Mouse (Mus musculus) cerebellum, postnatal 25 days (tissue): ENCODE results near the gene C2cd6.

Experiments
- DNase-seq, 2 experiments: peaks; one replicate each; pipeline ENCODE4 v3.0.0; 2021; ENCODE audit warnings: mixed read lengths in 2 of 2

Gene C2cd6

DNA sequence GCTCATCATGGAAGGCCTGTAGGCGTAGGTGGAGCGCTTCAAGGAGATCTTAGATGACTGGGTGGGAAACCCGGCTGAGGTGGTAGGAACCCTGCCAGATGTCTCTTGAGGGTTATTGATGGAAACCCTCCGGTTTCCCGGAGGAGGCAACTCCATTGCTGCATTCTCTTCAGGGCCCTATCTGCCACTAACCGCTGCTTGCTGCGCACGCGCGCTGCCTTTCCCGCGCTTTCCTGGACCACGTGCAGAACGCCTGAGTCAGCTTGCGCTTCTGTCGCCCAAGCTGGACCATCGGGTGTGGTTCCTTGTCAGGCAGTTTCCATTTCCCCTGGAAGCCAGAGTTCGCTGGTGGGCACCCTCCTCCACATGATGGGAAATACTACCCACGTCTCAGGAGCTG lies at the start of gene C2cd6:
TSS of gene C2cd6 (minus strand) at position 196 of the 400 bp plus-strand sequence.
- DNase-seq = no peak

DNA sequence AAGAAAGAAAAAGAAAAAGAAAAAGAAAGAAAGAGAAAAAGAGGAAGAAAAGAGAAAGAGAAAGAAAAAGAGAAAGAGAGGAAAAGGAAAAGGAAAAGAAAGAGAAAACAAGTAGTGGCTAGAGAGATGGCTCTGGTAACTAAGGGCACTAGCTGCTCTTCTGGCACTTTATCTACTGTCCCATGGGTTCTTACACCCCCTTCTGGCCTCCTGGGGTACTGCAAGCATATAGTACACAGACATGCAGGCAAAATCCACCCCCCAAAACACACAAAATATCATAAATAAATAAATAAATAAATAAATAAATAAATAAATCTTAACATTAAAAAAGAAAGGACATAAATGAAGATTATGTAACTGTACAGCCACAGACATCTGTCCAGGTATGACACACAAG lies 48.1 kb upstream of the C2cd6 start:
- DNase-seq = peak; percentile 39 to 70

DNA sequence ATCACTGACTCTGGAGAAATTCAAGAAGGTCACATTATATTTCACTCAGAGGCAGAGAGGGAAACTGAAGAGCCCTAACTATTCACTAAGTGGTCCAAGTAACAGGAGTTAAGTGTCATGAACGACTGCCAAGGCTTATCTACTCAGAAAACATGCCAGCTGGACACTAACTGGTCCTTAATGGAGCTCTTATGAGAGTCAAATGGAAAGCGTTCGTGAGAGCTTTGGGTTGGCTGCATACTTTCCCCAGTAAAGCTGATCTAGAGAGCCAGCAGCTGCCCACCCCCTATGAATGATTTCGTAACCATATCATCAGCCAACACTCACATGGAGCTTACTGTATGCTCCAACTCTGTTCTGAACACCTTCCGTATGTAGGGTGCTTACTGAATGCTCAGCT lies 39.7 kb upstream of the C2cd6 start:
- no peak for DNase-seq

DNA sequence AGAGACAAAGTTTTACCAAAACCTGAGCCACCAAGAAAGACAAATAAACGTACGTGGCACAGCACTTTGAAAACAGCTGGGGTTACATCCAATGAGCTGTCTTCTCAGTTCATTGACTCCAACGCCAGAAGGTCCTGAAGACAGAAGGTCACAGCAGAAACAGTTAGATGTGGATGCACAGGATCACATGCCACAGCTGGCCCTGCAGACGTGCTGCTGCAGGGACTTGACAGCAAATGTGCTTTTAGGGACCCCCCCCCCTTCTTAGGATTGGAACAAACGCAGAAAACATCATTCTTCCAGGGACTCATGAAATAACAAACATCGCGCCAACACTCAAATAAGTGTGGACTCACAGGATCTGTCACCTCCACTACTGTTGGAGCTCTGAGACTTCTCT lies 34.2 kb upstream of the C2cd6 start:
- no peak for DNase-seq

DNA sequence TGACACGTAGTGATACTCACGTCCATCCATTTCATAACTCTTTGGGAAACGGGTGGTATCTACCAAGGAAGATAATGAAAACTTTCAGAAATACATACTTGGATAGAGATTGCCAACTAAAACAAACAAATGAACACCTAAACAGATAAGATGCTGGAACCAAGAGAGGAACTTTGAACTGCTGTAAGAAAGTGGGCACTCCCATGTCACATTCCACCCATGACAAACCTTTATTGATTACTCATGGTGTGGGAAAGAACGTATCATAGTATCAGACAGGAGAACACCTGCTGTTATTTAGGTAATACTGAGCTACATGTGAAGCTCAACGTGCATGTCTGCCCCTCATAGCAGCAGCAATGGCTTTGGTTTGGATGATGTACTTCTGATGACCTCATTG lies 30.9 kb upstream of the C2cd6 start:
- DNase-seq = no peak

DNA sequence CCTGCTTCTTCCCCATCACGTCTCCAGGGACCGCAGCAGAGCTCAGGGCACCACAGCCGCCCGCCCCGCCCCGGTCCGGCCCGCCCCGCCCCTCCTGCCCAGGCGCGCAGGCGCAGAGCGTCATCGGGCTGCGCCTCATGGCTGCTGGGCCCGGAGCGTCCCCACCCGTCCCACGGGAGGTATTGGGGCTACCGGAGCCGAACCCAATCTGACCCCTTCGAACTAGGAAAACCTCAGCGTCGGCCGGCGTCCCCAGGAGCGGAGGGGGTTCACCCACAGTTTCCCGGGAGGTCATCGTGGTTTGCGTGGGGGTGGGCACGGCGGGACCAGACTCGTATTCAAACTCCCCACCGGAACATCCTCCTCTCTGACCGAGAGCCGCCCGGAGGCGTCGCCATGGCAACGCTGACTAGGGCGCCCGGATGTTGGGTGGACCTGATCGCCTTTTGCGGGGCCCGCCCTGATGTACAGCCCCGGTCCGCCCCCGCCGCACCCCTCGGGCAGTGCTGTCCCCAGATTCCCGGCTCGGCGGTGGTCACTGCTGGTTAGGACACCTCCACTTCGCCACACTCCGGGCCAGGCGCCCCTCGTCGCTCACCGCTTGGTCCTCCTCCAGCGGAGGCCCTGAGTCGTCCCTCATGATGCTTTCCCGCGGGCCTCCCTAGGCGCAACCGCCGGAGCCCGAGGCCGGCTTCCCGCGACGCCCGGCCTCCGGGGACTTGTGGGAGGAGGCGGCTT lies 25.2 kb upstream of the C2cd6 start, which contains the start of gene Tmem237:
TSS of gene Tmem237 (minus strand) at position 689 of the 738 bp plus-strand sequence.
- peak; percentile 94 to 96 for DNase-seq

DNA sequence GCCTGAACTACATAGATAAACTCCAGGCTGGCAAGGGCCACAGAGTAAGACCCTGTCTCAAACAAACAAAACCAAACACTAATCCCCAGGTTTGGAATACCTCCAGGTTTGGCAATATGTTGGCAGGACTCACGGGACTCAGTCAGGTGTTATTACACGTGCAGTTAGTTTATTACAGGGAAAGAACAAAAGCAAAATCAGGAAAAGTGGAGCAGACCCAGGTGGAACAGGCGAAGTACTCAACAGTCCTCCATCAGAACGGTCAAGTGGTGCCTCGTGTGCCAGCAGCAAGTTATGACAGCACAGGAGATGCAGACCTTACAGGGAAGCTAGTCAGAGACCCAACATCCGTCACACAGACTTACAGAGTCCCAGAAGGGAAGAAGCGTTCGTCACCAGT lies 15.8 kb upstream of the C2cd6 start:
- DNase-seq = no peak

DNA sequence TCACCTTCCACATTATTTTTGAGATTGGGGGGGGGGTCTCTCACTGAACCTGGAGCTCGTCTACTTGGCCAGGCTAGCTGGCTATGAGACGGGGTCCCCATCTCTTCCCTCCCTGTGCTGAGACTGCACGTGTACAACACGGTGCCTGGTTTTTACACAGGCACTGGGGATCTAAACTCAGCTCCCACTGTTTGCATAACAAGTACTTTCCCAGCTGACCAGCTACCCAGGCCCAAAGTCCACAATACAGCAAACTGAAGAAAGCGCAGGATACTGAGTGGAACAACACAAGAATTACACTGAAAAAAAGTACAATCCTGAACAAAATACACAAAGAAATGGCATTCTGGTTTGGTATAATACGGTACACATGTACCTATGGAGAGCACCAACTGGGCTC lies 7.4 kb upstream of the C2cd6 start:
- no peak for DNase-seq

DNA sequence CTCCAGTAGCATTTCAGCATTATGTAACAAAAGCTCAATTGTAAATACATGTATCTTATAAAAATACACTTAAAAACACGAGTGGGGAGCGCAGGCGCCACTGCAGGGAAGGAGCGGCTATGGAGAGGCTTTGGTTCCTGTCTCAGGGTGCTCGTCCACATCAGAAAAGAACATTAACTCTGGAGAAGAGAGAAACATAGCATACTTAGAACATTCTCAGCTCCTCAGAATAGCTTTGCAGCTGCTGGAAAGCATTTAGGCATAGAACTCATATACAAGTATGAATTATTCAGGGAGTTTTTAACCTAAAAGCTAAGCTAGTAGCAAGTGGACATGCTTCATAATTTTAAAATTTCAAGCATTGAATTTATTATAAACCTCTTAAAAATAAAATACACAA lies 6.3 kb upstream of the C2cd6 start:
- no peak for DNase-seq

DNA sequence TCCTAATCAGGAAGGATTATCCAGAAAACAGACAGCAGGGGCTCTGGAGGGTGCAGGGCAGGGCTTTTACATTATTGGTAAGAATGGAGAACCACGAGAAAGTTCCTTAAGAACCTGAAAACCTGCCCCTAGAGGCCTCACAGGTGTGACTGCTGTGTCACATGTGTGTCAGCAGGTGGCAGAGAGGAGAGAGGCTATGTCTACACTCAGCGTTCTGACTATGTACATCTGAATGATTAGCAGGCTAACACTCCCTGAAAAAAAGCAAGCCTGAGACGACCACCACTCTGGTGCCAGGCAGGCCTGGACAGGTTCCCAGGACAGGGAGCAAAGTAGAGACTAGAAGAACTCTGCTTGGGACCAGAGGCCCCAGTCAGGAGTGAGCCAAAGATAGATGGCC lies 23.8 kb downstream of the C2cd6 start:
- DNase-seq = no peak

DNA sequence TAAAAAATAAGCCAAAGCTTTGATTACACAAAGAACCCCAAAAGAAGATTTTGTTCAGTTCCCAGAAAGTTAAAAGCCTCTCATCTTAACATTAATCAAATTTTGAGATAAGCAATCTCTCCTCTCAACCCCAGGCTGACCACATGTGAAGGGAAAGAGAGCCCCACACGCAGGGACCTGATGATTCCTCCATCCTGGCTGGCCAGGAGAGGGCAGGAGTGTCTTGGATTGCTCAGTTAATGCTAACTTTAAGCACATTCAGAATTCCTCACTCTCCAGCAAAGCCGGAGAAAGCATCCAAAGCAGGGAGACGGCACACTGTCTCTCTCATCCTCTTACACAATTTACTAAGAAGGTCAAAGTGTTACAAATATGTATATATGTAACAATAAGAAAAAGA lies 26.7 kb downstream of the C2cd6 start:
- peak; percentile 6 to 48 for DNase-seq

DNA sequence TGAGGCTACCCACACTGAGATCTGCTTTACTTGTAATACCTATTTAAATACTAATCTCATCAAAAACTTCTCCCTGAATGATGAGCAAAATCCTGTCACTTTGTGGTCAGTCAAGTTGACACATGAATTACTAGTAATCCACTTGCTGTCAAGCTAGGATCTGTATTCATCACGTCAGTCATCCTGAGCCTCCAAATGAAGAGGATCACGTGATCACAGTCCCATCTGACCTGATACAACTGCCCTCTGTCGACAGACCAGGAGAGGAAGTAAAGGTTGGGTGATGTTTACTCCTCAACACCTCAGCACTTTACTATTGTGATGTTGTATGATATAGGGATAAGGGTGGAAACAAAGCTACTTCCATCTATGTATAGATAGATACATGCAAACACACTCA lies 31.0 kb downstream of the C2cd6 start:
- no peak for DNase-seq

DNA sequence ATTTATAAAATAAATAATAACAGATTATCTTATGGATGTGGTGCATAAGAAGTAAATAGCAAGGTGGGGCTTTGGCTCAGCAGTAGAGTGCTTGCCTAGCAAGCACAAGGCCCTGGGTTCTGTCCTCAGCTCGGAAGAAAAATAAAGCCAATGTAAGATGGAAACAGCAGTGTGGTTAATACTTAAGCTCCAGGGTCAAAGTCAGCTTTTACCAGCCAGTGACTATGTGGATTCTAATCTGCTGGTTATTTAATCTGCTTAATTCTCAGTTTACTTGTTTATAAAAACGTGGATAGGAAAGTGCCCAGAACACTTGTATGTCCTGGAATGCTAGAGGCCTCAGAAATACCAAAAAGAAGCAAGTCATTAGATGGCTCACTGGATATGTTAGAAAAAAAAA lies 37.7 kb downstream of the C2cd6 start:
- no peak for DNase-seq

DNA sequence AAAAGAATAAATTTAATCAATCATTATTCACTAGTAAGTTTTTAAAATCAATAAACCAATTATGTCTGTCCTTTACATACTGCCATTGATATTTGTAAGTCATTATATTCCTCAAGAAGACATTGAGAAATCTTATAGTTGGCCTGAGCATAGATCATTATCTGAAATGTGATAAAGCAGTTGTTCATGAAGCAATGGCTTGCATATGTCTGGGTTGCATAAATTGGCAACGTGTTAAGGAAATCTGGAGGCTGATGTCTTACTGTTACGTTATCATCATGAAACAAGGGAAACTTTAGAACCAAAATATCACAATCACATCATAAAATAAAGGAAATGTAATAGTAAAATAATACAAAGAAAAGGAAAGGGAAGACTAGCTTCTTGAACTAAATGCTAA lies 43.4 kb downstream of the C2cd6 start:
- no peak for DNase-seq

DNA sequence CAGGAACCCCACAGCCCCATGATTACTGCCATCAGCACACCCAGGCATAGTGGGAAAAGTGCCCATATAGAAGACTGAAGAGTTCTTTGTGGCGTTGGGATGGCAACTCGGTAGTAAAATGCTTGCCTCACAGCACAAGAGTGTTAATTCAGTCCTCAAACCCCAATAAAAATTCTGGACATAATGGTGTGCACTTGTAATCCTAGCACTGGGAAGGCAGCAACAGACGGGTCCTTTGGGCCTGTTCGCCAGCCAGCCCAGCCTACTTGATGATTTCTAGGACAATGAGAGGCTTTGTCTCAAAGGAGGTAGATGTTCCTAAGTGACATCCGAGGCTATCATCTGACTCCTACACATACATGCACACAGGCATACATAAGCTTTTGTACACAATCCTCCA lies 57.0 kb downstream of the C2cd6 start:
- no peak for DNase-seq

DNA sequence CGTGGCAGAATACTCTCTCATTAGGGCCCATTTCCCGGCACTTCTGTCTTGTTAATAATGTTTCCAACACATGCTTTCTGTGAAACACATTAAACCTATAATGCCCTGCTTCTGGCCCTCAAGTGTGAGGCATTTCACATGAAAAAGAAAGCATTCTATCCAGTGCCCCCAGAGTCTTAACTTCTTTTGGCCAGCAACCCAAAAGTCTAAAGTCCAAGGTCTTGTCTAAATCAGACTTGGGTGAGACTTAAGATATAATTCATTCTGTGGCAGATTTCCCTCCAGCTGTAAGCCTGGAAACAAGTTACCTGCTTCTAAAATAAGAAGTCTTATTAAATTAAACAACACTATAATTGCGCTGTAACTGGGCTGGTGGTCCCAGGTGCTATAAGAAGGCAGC lies 73.1 kb downstream of the C2cd6 start:
- no peak for DNase-seq

DNA sequence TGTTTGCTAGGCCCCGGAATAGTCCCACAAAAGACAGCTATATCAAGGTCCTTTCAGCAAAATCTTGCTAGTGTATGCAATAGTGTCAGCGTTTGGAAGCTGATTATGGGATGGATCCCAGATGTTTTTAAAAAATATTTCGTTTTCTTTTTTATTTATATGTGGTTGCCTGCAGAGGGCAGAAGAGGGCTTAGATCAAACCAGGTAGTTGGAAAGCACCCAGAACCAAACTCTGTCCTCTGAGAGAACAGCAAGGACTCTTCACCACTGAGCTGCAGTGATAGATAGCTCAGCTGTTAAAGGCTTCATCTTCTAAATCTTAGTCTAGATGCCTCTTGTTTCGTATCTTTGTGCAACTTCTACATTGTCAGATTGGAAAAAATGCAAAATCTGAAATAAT lies 85.5 kb downstream of the C2cd6 start:
- peak in 1 of 2 experiments; percentile 12 for DNase-seq
